Mouse (Mus musculus) cerebral cortex, adult 2 months (tissue): ENCODE measurements around the gene Ak2.

Source experiments
- WGBS: fragments of 180-500 bp; shearing (Covaris S2); methylation state at CpG from one replicate; pipeline ENCODE4 v1.1.7; 2018; 5-methylcytosine and 5-hydroxymethylcytosine counted together

Gene Ak2

GRCm38 (mm10) chr4:128971065-128971694 lies 20.6 kb upstream of the Ak2 start:
- WGBS = 45% methylated on average over 14 of the region's 14 CpGs

- 89% methylated on average over 8 of the region's 8 CpGs for WGBS
Observed at GRCm38 (mm10) chr4:128974677-128975076, 17.1 kb upstream of the Ak2 start.

GRCm38 (mm10) chr4:128976577-128976976 lies 15.2 kb upstream of the Ak2 start:
- WGBS = 96% methylated on average over 4 of the region's 4 CpGs

- 76% methylated on average over 3 of the region's 3 CpGs for WGBS
Observed at GRCm38 (mm10) chr4:128977217-128977616, 14.5 kb upstream of the Ak2 start.

GRCm38 (mm10) chr4:128978634-128979033 lies 13.1 kb upstream of the Ak2 start:
- 63% methylated on average over 1 of the region's 1 CpGs for WGBS

- 75% methylated on average over 12 of the region's 12 CpGs for WGBS
Observed at GRCm38 (mm10) chr4:128980890-128981832, 10.6 kb upstream of the Ak2 start.

- WGBS = 82% methylated on average over 11 of the region's 11 CpGs
Observed at GRCm38 (mm10) chr4:128981833-128982180, 10.0 kb upstream of the Ak2 start.

GRCm38 (mm10) chr4:128983151-128983550 lies 8.6 kb upstream of the Ak2 start:
- 77% methylated on average over 2 of the region's 2 CpGs for WGBS

- WGBS = 70% methylated on average over 2 of the region's 2 CpGs
Observed at GRCm38 (mm10) chr4:128983656-128984055, 8.1 kb upstream of the Ak2 start.

- 74% methylated on average over 3 of the region's 3 CpGs for WGBS
Observed at GRCm38 (mm10) chr4:128984600-128984999, 7.2 kb upstream of the Ak2 start.

GRCm38 (mm10) chr4:128988911-128989310 lies 2.8 kb upstream of the Ak2 start:
- 46% methylated on average over 3 of the region's 3 CpGs for WGBS

GRCm38 (mm10) chr4:128989678-128990077 lies 2.1 kb upstream of the Ak2 start:
- WGBS = 73% methylated on average over 11 of the region's 11 CpGs

- 94% methylated on average over 3 of the region's 3 CpGs for WGBS
Observed at GRCm38 (mm10) chr4:128992176-128992575, 418 bp downstream of the Ak2 start.

- WGBS = under 1% methylated on average over 49 of the region's 49 CpGs
Observed at GRCm38 (mm10) chr4:128993025-128993662, 1.4 kb downstream of the Ak2 start.

GRCm38 (mm10) chr4:128993675-128994074 lies 1.9 kb downstream of the Ak2 start:
- WGBS = under 1% methylated on average over 12 of the region's 12 CpGs

GRCm38 (mm10) chr4:128995238-128995637 lies 3.5 kb downstream of the Ak2 start:
- 87% methylated on average over 7 of the region's 7 CpGs for WGBS

GRCm38 (mm10) chr4:128997258-128997657 lies 5.5 kb downstream of the Ak2 start:
- WGBS = 85% methylated on average over 8 of the region's 8 CpGs

- 89% methylated on average over 8 of the region's 8 CpGs for WGBS
Observed at GRCm38 (mm10) chr4:128998401-128998800, 6.6 kb downstream of the Ak2 start.

- WGBS = 76% methylated on average over 3 of the region's 3 CpGs
Observed at GRCm38 (mm10) chr4:129000786-129001185, 9.0 kb downstream of the Ak2 start.

- 91% methylated on average over 8 of the region's 8 CpGs for WGBS
Observed at GRCm38 (mm10) chr4:129003720-129004119, 12.0 kb downstream of the Ak2 start.

GRCm38 (mm10) chr4:129008006-129008519 lies 16.3 kb downstream of the Ak2 start:
- 88% methylated on average over 12 of the region's 12 CpGs for WGBS

- WGBS = 91% methylated on average over 3 of the region's 3 CpGs
Observed at GRCm38 (mm10) chr4:129008672-129009071, 16.9 kb downstream of the Ak2 start.
